Mouse (Mus musculus): ENCODE data around the gene Wasl.

Gene Wasl

GRCm38 (mm10) chr6:24645346-24646053 is 19.3 kb downstream of the Wasl start:
- DNase-seq (ENCODE audit: low read depth, low spot score) = no peak

- no peak for DNase-seq (ENCODE audit: low read depth, low spot score)
These were observed 21.8 kb downstream of the Wasl start for GRCm38 (mm10) chr6:24642960-24643359.

- DNase-seq (ENCODE audit: low read depth, low spot score) = no peak
These were observed 22.6 kb downstream of the Wasl start for GRCm38 (mm10) chr6:24642161-24642560.

GRCm38 (mm10) chr6:24641286-24641685 is 23.5 kb downstream of the Wasl start:
- no peak for DNase-seq (ENCODE audit: low read depth, low spot score)

GRCm38 (mm10) chr6:24635814-24636213 is 29.0 kb downstream of the Wasl start:
- DNase-seq (ENCODE audit: low read depth, low spot score) = no peak

GRCm38 (mm10) chr6:24634065-24634464 is 30.7 kb downstream of the Wasl start:
- DNase-seq (ENCODE audit: low read depth, low spot score) = no peak

GRCm38 (mm10) chr6:24632061-24632460 is 32.7 kb downstream of the Wasl start:
- DNase-seq (ENCODE audit: low read depth, low spot score) = no peak

GRCm38 (mm10) chr6:24628499-24628898 is 36.3 kb downstream of the Wasl start:
- DNase-seq (ENCODE audit: low read depth, low spot score) = no peak

- DNase-seq (ENCODE audit: low read depth, low spot score) = peak; percentile 61
These were observed 37.2 kb downstream of the Wasl start for GRCm38 (mm10) chr6:24627586-24628030.

- DNase-seq (ENCODE audit: low read depth, low spot score) = no peak
These were observed 42.7 kb downstream of the Wasl start for GRCm38 (mm10) chr6:24622098-24622497.

- no peak for DNase-seq (ENCODE audit: low read depth, low spot score)
These were observed 43.9 kb downstream of the Wasl start for GRCm38 (mm10) chr6:24620936-24621335.

GRCm38 (mm10) chr6:24619285-24620045 is 45.3 kb downstream of the Wasl start:
- no peak for DNase-seq (ENCODE audit: low read depth, low spot score)

GRCm38 (mm10) chr6:24616746-24617145 is 48.1 kb downstream of the Wasl start:
- no peak for DNase-seq (ENCODE audit: low read depth, low spot score)

GRCm38 (mm10) chr6:24613918-24614317 is 50.9 kb downstream of the Wasl start:
- DNase-seq (ENCODE audit: low read depth, low spot score) = no peak

- no peak for DNase-seq (ENCODE audit: low read depth, low spot score)
These were observed 51.5 kb downstream of the Wasl start for GRCm38 (mm10) chr6:24613346-24613745.

GRCm38 (mm10) chr6:24612074-24612755 is 52.6 kb downstream of the Wasl start:
- peak; percentile 72 for DNase-seq (ENCODE audit: low read depth, low spot score)

GRCm38 (mm10) chr6:24610358-24610757 is 54.5 kb downstream of the Wasl start:
- DNase-seq (ENCODE audit: low read depth, low spot score) = no peak

- DNase-seq (ENCODE audit: low read depth, low spot score) = peak; percentile 67
These were observed 55.3 kb downstream of the Wasl start for GRCm38 (mm10) chr6:24609531-24609930.

- DNase-seq (ENCODE audit: low read depth, low spot score) = no peak
These were observed 56.1 kb downstream of the Wasl start for GRCm38 (mm10) chr6:24608682-24609081.

- no peak for DNase-seq (ENCODE audit: low read depth, low spot score)
These were observed 56.7 kb downstream of the Wasl start for GRCm38 (mm10) chr6:24608129-24608528.

GRCm38 (mm10) chr6:24607531-24607930 is 57.3 kb downstream of the Wasl start:
- DNase-seq (ENCODE audit: low read depth, low spot score) = peak; percentile 89

- DNase-seq (ENCODE audit: low read depth, low spot score) = no peak
These were observed 58.3 kb downstream of the Wasl start for GRCm38 (mm10) chr6:24606512-24606911.
